Mouse (Mus musculus) ovary, adult 18-20 months (tissue): Measurements from ENCODE around the gene Cnnm2.
A peak's percentile ranks its signal among the peaks of the same experiment; 100 is the strongest.

Source experiments
- DNase-seq: peaks from one replicate; pipeline ENCODE4 v3.0.0; 2022; ENCODE audit warnings: low spot score, mixed read lengths

The Cnnm2 gene

GRCm38 (mm10) chr19:46846459-46846858 lies 85.1 kb downstream of the Cnnm2 start:
- DNase-seq, result no peak

GRCm38 (mm10) chr19:46848381-46849268 lies 87.2 kb downstream of the Cnnm2 start:
- no peak for DNase-seq

GRCm38 (mm10) chr19:46849443-46849997 lies 88.1 kb downstream of the Cnnm2 start:
- DNase-seq, result peak; percentile 38

GRCm38 (mm10) chr19:46856232-46856631 lies 94.8 kb downstream of the Cnnm2 start:
- no peak for DNase-seq

- no peak for DNase-seq
Observed at GRCm38 (mm10) chr19:46856780-46857179, 95.4 kb downstream of the Cnnm2 start.

- no peak for DNase-seq
Observed at GRCm38 (mm10) chr19:46857277-46857989, 96.0 kb downstream of the Cnnm2 start.

- DNase-seq, result no peak
Observed at GRCm38 (mm10) chr19:46858200-46858599, 96.8 kb downstream of the Cnnm2 start.

- DNase-seq, result no peak
Observed at GRCm38 (mm10) chr19:46862556-46862955, 101.2 kb downstream of the Cnnm2 start.

- DNase-seq, result no peak
Observed at GRCm38 (mm10) chr19:46863236-46863927, 102.0 kb downstream of the Cnnm2 start.

- no peak for DNase-seq
Observed at GRCm38 (mm10) chr19:46864079-46864478, 102.7 kb downstream of the Cnnm2 start.

GRCm38 (mm10) chr19:46864731-46865331 lies 103.4 kb downstream of the Cnnm2 start:
- DNase-seq, result no peak

- no peak for DNase-seq
Observed at GRCm38 (mm10) chr19:46865381-46865780, 104.0 kb downstream of the Cnnm2 start.

- no peak for DNase-seq
Observed at GRCm38 (mm10) chr19:46869049-46869448, 107.7 kb downstream of the Cnnm2 start.

GRCm38 (mm10) chr19:46869526-46869925 lies 108.1 kb downstream of the Cnnm2 start:
- peak; percentile 44 for DNase-seq

- DNase-seq, result no peak
Observed at GRCm38 (mm10) chr19:46871096-46871495, 109.7 kb downstream of the Cnnm2 start.

- DNase-seq, result no peak
Observed at GRCm38 (mm10) chr19:46871651-46872050, 110.3 kb downstream of the Cnnm2 start.

- no peak for DNase-seq
Observed at GRCm38 (mm10) chr19:46873924-46874323, 112.5 kb downstream of the Cnnm2 start.

- peak; percentile 50 for DNase-seq
Observed at GRCm38 (mm10) chr19:46875790-46876189, 114.4 kb downstream of the Cnnm2 start.

- no peak for DNase-seq
Observed at GRCm38 (mm10) chr19:46877886-46878285, 116.5 kb downstream of the Cnnm2 start.

- DNase-seq, result no peak
Observed at GRCm38 (mm10) chr19:46878346-46878745, 117.0 kb downstream of the Cnnm2 start.

- no peak for DNase-seq
Observed at GRCm38 (mm10) chr19:46879876-46880275, 118.5 kb downstream of the Cnnm2 start.

GRCm38 (mm10) chr19:46885365-46885764 lies 124.0 kb downstream of the Cnnm2 start:
- no peak for DNase-seq
